Mouse (Mus musculus): ENCODE measurements around the gene Gm49383. TPM values are rescaled to one million over a fixed set of nuclear protein-coding genes. Genes with fewer than 3 reads are reported as not detected.
A peak's percentile ranks its signal among the peaks of the same experiment; 100 is the strongest.

Gene Gm49383
- total and polyA plus RNA-seq, 3 experiments: 2.6 to 7.3 (median 4.1) TPM

DNA sequence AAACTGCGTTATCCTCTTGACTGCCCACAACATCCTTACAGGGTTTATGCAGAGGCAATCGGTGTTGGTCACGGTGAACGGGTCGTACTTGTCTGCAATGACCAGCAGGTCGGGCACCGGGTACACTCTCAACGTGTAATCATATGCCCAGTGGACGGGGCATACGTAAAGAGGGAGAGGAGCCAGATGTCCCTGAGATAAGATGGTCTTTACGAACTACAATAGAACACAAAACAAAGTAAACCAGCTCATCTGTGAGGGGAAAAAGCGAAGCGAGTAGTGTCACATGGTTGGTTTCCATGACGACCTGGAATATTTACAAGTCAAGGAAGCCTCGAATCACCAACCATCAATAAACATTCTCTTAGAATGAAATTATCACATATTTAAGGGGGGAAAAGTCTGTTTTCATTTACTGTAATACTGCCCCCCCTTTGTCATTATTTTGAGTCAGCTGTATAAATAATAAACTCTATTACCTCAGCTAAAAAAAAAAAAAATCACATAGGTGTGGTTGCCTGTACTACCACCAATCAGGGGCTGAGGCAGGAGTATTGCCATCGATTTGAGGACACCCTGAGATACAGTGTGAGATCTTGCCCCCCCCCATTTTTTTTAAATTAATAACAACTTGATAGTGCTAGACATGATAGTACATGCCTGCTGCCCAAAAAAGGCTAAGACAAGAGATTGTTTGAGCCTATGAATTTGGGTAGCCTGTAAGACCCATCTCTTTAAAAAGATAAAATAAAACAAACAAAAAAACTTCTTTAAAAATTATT is 7.3 kb upstream of the Gm49383 start, which contains the start of gene Gm49384:
TSS of gene Gm49384 (minus strand) at position 216 of the 782 bp plus-strand sequence.
- DNase-seq: no peak

DNA sequence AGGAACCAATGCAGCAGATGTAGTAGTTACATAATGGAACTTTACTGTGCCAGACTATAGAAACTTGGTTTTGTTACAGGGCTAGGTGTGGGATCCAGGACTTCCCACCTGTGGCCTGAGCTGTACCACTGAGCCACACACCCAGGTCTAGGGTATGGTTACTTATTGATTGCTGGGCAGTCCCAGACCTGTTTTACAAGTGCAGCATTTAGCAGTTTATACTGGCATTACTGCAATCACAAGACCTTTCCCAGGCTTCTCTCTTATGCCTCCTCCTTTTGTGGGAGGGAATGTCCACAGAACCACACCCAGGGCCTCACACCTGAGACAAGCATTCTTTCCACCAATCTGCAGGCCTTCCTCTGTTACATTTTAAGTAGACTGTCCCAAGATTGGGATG is 2.1 kb upstream of the Gm49383 start:
- no peak for DNase-seq

DNA sequence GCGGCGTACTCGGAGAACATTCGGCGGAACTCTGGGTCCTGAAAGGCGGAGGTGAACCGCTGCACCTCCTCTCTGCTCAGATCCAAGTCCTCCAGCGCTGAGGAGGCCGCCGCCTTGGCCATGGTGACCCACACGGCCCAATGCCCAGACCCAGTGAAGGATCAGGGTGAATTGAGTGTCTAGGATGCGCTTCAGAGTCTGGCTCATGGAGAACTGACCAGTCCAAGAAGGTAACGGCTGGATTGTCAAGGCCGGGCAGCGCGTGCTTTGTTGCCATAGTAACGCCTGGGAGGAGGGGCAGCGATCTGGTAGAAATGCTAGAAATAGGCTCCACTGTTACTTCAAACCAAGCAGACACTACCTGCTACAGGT is 1.2 kb upstream of the Gm49383 start, which contains the start of gene Dnaaf2:
TSS of gene Dnaaf2 (minus strand) at position 266 of the 372 bp plus-strand sequence.
- peak; percentile 89 for DNase-seq

DNA sequence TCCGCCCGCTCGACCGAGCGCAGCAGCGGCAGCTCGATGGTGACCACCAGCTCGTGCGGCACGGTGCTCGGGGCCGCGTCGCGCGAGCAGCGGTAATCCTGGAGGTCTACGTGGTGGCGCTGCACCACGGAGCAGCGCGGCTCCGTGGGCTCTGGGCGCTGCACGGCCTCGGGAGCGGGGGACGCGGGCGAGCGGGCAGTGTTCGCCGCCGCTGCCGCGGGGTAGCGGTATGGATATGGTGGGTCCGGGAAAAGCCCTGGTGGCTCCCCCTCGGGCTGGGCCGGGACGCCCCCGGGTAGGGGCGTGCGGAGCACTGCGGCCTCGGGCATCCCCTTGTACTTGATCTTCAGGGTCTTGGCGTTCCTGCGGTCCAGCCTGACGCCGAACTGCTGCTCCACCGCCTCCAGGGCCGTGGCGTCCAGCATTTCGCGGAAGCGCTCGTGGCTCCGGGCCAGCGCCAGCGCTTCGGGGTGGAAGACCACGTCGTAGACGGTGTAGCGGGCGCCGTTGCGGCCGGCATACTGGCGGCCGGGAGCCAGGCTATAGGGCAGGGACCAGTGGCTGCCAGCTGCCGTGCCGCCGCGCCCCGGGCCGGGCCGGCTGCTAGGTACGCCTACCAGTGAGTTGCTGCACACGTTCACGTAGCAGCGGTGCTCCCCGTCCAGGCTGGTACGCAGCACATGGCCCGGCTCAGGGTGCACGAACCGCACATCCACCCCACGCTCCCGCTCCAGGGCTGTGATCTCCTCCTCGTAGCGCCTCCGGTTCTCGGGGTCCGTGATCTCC is 667 bp upstream of the Gm49383 start:
- peak; percentile 76 for DNase-seq

DNA sequence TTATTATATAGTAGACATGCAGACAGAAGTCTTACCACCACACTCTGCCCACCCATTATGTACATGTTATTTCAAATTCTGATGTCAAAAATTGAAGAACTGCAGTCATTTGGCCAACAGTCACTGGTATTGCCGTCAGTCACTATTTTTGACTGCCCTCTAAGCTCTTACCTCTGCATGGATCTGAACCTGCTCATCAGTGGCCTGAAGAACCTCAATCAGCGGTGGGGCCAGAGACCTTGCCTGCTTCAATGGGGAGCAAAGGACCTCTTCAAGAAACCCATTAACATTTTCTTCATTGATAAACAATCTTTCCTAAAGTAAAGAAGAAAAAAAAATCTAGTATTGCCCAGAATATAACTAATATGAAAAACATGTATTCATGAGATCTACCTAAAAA is 4.3 kb downstream of the Gm49383 start:
- no peak for DNase-seq

DNA sequence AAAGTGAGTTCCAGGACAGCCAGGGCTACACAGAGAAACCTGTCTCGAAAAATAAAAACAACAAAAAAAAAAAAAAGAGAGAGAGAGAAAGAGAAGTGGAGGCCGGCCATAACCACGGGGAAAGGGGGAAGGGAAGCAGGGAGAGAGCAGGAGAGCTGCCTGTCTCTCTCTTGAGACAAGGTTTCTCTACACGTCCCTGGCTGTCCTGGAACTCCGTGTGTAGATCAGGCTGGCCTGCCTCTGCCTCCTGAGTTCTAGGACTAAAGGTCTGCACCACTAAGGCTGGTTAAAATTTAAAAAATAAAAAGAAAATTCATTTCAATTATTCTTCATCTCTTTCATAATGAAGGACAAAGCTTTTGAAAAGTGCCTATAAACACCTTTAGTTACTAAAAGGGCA is 5.5 kb downstream of the Gm49383 start:
- DNase-seq: no peak

DNA sequence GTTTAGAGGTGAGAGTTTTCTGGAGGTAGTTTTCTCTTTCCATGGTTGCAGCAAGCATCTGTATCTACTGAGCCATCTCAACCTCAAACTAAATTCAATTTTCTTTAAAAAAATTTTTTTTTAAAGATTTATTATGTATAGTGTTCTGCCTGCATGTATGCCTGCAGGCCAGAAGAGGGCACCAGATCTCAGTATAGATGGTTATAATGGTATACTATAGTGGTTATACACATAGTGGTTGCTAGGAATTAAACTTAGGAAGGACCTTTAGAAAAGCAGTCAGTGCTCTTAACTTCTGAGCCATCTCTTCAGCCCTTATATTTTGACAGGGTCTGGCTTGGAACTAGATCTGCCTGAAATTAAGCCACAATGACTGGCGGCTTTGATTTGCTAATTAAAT is 6.4 kb downstream of the Gm49383 start:
- DNase-seq: no peak

DNA sequence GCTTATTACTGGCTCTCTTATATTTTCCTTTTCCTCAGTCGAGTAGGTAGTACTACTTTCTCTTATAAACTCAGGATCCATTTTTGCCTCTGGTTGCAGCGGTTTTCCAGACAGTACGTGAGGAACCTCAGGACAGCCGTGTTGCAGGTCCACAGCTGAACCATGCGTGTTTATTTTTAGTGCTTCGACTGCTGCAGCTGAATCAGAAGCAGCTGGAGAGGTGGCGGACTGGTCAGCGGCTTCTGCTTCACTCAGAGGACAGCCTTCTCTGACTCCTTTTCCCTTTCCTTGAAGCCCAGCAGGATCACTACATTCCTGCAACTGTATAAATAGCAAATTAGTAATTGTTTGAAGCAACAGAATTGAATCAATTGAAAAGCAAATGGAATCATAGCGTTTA is 6.8 kb downstream of the Gm49383 start:
- no peak for DNase-seq

DNA sequence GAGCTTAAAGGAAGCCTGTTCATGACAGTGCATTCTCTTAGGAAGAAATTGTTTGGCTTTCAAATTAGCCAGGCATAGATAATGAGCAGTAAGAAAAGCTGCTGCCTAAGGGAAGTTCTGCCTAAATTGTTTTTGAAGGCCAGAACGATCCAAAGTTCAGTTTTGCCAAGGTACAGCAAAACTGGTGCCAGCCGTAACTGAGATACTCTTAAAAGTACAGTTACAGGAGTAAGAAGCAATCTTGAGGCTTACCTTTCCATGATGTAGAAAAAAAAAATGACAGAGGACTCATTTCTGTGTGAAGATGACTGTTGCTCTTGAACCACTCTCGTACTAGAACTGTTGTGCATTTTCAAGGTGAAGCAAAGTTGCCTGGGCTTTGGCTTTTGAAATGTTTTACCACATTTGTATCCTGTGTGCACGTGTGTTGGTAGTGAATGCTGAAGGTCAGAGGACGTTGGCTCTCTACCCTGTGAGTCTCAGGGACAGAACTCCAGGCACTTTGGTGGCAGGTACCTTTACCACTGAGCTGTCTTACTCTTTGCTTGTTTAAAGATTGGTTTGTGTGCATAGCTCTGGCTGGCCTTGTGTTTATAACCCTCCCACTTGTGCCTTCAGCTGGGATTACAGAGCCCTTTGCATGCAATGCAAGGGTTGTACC is 10.0 kb downstream of the Gm49383 start:
- DNase-seq: peak; percentile 17

DNA sequence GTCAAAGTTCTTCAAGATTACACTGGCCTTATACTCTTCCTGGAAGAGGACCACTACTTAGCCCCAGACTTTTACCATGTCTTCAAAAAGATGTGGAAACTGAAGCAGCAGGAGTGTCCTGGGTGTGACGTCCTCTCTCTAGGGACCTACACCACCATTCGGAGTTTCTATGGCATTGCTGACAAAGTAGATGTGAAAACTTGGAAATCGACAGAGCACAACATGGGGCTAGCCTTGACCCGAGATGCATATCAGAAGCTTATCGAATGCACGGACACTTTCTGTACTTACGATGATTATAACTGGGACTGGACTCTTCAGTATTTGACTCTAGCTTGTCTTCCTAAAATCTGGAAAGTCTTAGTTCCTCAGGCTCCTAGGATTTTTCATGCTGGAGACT is 11.5 kb downstream of the Gm49383 start:
- DNase-seq: no peak

DNA sequence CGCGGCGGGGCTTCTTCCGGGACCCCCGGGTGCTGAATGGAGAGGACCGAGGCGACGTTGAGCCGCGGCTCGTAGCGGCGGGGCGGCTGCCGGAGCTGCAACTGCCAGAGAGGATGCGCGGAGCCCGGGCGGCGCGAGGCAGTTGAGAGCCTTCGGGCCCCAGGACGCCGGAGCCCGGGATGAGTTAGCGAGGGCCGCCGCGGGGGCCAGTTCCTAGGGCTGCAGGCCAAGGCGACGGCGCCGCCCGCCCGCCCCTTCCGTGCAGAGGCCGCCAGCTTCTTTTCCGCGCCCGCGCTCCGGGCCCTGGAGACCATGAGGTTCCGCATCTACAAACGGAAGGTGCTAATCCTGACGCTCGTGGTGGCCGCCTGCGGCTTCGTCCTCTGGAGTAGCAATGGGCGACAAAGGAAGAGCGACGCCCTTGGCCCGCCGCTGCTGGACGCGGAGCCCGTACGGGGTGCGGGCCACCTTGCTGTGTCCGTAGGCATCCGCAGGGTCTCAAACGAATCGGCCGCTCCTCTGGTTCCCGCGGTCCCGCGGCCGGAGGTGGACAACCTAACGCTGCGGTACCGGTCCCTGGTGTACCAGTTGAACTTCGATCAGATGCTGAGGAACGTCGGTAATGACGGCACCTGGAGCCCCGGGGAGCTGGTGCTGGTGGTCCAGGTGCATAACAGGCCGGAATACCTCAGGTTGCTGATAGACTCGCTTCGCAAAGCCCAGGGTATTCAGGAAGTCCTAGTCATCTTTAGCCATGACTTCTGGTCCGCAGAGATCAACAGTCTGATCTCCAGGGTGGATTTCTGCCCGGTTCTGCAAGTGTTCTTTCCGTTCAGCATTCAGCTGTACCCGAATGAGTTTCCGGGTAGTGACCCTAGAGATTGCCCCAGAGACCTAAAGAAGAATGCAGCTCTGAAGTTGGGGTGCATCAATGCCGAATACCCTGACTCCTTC is 12.3 kb downstream of the Gm49383 start:
- peak; percentile 81 for DNase-seq

DNA sequence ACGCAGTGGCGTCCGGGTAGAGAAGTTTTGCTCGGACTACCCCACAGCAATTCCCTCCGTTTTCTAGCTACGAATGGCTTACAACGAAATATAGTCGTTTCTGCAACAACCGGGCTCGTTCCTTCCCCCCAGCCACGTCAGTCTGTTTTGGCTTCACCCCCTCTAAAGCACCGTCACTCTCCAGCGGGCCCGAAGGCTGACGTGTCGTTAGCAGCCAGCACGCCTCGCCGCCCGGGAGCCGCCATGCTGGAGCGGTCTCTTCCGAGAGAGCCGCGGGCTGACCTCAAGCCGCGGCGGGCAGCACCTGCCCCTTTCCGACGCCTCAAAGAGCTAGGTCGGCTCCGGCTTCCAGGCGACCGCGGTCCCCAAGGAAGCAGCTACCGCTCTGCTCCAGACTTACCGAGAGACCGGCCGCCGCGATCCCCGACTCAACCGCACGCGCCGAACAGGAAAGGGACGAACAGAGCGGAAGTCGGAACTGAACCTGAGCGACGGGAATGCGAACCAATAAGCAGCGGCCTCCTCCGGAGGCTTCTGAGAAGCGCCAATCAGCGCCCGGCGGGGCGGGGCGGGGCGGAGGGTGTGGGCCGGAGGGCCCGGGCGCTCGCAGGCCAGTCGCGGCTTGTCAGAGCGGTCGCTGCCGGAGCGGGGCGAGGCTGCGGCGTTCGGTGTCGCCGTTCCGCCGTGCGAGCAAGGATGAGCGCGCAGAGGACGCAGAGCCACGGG is 13.2 kb downstream of the Gm49383 start, which contains the start of the genes Rpl36al and Mgat2:
TSS of gene Rpl36al (minus strand) at position 501 of the 726 bp plus-strand sequence.
TSS of gene Mgat2 (plus strand) at position 575 of the 726 bp plus-strand sequence.
- peak; percentile 99 for DNase-seq

DNA sequence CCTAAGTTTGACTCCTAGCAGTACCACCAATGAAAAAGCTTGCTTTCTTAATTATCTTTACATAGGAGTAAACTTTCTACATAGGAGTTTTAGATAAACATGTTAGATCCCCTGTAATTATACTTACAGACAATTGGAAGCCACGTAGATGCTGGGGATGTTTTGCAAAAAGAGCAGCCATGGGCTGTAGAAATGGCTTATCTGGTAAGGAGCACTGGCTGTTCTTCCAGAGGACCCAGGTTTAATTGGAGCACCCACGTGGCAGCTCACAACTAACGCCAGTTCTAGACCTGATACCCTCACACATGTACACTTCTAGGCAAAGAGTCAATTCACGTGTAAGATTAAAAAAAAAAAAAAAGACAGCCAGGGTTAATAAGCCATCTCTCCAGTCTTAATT is 15.1 kb downstream of the Gm49383 start:
- no peak for DNase-seq

DNA sequence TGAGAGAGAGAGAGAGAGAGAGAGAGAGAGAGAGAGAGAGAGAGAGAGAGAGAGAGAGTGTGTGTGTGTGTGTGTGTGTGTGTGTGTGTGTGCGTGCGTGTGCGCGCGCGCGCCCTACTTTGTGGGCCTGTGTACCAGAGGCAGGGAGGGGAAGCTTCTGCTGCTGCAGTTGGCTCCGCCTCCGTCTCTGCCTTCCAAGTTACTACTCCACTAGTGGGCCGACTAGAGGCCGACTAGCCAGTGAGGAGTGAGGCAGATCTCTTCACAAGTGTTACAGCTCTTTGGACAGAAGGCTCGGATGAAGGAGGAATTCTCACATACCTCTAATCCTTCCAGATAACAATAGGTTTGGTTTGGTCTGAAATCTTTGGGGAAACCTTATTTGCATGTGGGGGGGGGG is 17.5 kb downstream of the Gm49383 start:
- no peak for DNase-seq

DNA sequence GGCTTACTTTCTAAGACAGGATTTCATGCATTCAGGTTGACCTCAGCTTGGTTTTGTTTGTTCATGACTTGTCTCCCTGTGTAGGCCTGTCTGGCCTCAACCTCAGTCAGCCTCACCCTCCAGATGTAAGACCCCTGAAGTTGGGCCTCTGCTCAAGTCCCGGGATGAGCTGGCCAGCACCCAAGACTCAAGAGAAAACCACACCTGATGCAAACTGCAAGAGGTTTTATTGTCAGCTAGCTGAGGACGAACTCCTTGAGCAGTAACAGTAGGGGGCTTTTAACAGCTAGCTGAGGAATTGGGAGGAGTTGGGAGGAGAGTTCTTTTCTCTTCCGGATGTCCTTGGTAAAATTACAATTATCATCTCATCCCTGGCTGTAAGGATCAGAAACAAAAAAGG is 19.4 kb downstream of the Gm49383 start:
- DNase-seq: no peak

DNA sequence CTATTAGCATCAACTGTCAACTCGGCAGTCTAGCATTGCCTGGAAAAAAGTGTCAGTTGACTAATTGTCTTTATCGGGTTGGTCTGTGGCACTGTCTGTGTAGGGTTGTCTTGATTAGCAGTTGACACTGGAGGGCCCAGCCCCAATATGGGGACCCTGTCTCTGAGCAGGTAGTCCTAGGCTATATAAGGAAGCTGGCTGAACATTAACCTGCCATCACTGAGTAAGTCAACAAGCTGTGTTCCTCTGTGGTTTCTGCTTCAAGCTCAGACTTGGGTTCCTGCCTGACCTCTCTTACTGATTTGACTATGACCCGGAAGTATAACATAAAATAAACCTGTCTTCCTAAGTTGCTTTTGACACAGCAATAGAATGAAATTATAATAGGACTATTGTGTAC is 20.9 kb downstream of the Gm49383 start:
- no peak for DNase-seq

DNA sequence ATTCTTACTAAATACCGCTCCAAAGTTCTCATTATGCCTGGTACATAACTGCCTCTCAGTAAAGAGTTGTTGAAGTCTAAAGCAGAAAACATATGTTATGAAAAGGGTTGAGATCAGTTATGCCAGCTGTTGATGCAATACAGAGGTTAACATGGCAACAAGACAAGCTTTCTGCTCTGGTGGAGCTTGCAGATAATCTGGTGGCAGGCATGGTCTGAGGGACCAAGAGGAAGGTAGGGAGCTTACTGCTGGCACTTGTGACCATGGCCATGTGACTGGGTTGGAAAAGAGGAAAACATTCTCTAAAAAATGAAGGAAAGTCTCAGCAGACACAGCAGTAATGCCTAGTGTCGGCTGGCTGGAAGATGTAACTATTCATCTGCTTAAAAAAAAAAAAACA is 25.6 kb downstream of the Gm49383 start:
- DNase-seq: no peak

DNA sequence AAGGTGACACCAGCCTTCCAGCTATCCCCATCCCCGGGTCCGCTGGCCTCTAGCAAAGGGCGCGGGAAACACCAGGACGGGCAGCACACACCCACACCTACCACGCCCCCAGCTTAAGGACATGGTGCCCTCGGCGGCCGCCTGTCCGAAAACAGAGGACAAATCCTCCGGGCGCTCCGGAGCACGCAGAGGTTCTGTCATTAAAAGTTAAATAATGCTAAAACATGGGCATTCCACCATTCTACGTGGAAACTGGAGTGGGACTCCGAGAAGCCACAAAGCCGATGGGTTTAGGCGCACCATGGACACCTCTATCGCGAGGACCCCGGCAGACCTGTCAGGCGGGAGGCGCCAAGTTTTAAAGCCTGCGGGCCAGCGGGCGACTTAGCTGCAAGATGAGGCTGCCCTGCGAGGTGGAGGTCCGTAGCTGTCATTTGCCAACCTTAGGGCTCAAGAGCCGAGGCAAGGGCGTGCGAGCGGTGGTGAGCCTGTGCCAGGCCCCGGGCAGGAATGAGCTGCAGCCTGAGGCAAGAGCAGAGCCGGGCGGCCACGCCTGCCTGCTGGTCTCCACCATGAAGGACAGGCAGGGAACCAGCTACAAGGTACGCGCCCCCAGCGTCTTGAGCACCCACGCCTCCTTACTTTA is 28.3 kb downstream of the Gm49383 start, which contains the start of gene Lrr1:
TSS of gene Lrr1 (plus strand) at position 354 of the 646 bp plus-strand sequence.
- DNase-seq: peak; percentile 89

DNA sequence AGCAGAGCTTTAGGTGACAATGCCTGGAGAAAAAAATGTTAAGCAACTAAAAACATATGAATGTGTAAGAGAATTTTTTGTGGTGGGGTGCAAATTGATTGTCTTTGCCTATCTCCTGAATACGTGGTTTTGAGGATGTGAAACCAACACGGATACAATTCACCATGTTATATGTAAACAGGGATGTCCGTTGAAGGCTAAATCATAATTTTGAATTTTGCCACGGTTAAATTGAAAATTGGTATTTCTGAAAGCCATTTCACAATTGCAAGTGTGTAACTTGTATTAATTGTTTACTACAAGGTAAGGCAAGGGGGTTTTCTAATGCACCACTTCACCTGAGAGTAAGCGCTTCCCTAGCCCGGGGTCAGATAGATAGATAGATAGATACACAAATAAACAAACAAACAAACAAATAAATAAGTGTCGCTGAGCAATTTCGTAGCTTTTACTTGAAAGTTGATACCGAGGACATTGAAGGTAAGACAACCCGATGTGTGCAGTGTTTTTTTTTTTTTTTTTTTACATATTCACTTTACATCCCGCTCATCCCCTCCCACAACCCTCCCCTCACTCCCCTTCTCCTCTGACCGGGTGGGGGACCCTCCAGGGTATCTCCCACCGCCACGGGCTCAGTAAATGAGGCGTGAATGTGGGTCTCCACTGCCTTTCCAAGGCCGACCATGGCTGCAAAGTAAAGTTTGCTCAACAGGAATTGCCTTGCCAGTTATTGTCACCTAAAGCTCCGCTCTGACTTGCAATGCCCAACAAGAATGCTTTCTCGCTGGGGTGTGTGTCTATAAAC is 29.0 kb downstream of the Gm49383 start:
- DNase-seq: no peak
